Mouse (Mus musculus) embryonic facial prominence, embryonic 14.5 days (tissue): Measurements from ENCODE around the gene C730034F03Rik. TPM values are rescaled to one million over a fixed set of nuclear protein-coding genes. Genes with fewer than 3 reads are reported as not detected.

Source experiments
- ATAC-seq: fragments of 200-750 bp; cut with Nextera tagmentation; 2 replicates; pipeline ENCODE4 v1.8.0; 2017; ENCODE audit warnings: low read depth, moderate number of reproducible peaks, moderate TSS enrichment
- DNase-seq: peaks from one replicate; pipeline ENCODE4 v3.0.0-alpha.2; 2015; ENCODE audit warnings: low spot score
- H3K27ac ChIP-seq: fragments of 300-500 bp; sonication (generic); replicated peaks from 2 replicates; pipeline ENCODE4 v1.5.1; 2014; ENCODE audit warnings: low read depth, mild to moderate bottlenecking, low read length, moderate library complexity
- H3K27me3 ChIP-seq: fragments of 300-500 bp; sonication (generic); replicated peaks from 2 replicates; pipeline ENCODE4 v1.6.1; 2014; ENCODE audit warnings: low read length; ENCODE audit not compliant: control insufficient read depth, insufficient read depth
- H3K36me3 ChIP-seq: fragments of 300-500 bp; sonication (generic); 2 replicates; pipeline ENCODE4 v1.6.1; 2014; ENCODE audit warnings: low read length, mixed read lengths; ENCODE audit not compliant: control insufficient read depth, insufficient read depth
- H3K4me1 ChIP-seq: fragments of 300-500 bp; sonication (generic); 2 replicates; pipeline ENCODE4 v1.6.1; 2014; ENCODE audit warnings: antibody characterized with exemption, low read length; ENCODE audit not compliant: control insufficient read depth, insufficient read depth
- H3K4me2 ChIP-seq: fragments of 300-500 bp; sonication (generic); 2 replicates; pipeline ENCODE4 v1.6.1; 2014; ENCODE audit warnings: low read depth, mild to moderate bottlenecking, low read length, moderate library complexity, mixed read lengths
- H3K4me3 ChIP-seq: fragments of 300-500 bp; sonication (generic); 2 replicates; pipeline ENCODE4 v1.5.1; 2014; ENCODE audit warnings: low read depth, mild to moderate bottlenecking, low read length
- H3K9ac ChIP-seq: fragments of 300-500 bp; sonication (generic); 2 replicates; pipeline ENCODE4 v1.6.1; 2014; ENCODE audit warnings: low read depth, mild to moderate bottlenecking, low read length, moderate library complexity, mixed read lengths
- H3K9me3 ChIP-seq: fragments of 300-500 bp; sonication (generic); 2 replicates; pipeline ENCODE4 v1.6.1; 2016; ENCODE audit warnings: low read length; ENCODE audit not compliant: control insufficient read depth
- WGBS: fragments of 180-500 bp; shearing (Covaris S2); extraction: QIAGEN DNeasy Blood & Tissue Kit; methylation state at CpG from one replicate; pipeline ENCODE4 v1.1.7; 2014; 5-methylcytosine and 5-hydroxymethylcytosine counted together
- polyA plus RNA-seq: library from polyadenylated mRNA; unstranded; fragments of >200 nt; fragmentation: Nextera tagmentation; extraction: Ambion mirVana; gene quantifications from 2 replicates; pipeline ENCODE4 v1.2.1, GENCODE M21; 2014

C730034F03Rik gene
- polyA plus RNA-seq, 1 experiment from 2014 or later, result 1.1 TPM

- Histone ChIP-seq H3K27ac (no peak overlapping the region), H3K4me1 (no peaks in the 10 kb centered on the region), H3K9ac (no peak overlapping the region), H3K36me3 (no peaks in the 10 kb centered on the region), H3K4me2 (no peak overlapping the region), H3K9me3 (no peaks in the 10 kb centered on the region), H3K27me3 (no peaks in the 10 kb centered on the region), H3K4me3 (no peak overlapping the region)
- DNase-seq, result peak; percentile 19
- WGBS, result 35% methylated on average over 8 of the region's 8 CpGs
- no peak for ATAC-seq
Measured at GRCm38 (mm10) chr15:89442486-89443070, 13.2 kb downstream of the C730034F03Rik start.

DNA sequence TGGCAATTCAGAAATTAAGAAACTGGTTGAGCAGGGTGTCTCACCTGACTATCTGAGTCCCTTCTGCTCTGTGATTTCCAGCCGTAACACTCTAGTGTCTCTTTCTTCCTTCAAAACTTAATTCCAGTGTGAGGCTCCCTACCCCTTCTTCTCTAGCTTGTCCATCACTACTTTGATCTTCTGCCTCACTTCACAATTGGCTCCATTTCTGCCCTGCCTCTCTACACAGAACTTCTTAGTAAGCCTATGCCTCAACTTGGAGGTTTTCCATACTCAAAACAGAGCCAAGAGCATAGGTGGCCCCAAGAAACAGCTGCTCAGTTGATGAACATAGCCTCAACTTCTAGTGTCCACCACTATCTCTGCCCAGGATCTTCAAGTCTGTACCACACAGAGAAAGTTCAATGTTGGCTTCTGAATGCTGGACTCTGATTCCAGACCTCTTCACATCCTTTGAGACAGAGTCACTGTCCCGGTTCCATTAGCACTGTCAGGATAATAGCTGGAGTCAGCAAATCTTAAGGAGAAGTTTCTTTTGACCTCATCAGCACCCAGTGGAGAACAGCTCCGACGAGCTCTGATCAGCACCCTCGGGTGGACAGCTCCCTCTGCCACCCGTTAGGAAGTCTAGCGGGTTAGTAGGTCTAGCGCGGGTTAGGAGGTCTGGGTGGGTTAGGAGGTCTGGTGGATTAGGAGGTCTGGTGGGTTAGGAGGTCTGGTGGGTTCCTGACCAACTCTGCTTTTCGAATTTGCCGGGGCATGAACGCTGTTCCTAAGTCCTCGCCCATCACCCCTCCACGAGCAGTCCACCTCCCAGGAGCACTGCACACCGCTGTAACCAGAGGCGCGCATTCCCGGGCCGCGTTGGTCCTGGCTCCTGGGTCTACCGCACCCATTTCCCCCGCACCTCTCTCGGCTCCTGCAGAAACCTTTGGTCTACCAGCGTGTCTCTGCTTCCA, 23.8 kb downstream of the C730034F03Rik start:
- H3K27ac ChIP-seq, result no peak overlapping the region
- H3K4me2 ChIP-seq, result peak overlapping the region; percentile 70
- H3K9me3 ChIP-seq, result no peaks in the 10 kb centered on the region
- H3K4me1 ChIP-seq, result peaks cover 6% of the 10 kb centered on the region; the same call in 1 of the 2 replicates
- peak; percentile 74 for ATAC-seq
- H3K27me3 ChIP-seq, result peaks cover 16% of the 10 kb centered on the region; the same call in 1 of the 2 replicates
- DNase-seq, result peak; percentile 77
- WGBS, result 5% methylated on average over 24 of the region's 24 CpGs
- no peaks in the 10 kb centered on the region for H3K36me3 ChIP-seq
- H3K4me3 ChIP-seq, result peak overlapping the region; percentile 41
- H3K9ac ChIP-seq, result no peak overlapping the region

DNA sequence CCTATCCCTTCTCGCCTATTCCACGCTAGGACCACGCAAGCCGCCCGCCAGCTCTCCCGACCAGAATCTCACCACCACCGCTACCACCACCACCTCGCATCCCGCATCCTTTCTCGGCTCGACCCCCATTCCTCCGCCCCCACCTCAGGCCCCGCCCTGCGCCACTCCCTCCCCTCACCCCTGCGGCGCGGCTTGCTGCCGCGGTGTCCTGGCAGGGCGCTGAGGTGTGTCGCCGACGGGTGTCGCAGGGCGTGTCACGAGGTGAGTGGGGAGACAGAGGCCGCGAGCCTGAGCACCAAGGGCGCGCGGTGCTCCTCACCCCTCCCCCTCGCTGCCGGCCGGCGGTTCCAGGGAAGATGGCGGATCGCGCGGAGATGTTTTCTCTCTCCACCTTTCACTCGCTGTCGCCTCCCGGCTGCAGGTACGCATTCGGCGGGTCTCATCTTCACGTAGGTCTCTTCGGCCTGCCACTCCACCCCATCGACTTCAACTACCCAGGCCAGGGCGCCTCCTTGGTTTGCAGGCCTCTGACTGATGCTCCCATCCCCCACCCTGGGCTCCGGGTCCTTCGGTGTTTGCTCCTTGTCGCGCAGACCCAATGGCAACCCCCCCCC, 24.6 kb downstream of the C730034F03Rik start, which contains the start of gene Mapk8ip2:
Mapk8ip2 (plus strand) TSS at position 49 of the 614 bp plus-strand sequence.
- Histone ChIP-seq H3K4me1 (peaks cover 6% of the 10 kb centered on the region; the same call in 1 of the 2 replicates), H3K4me2 (peak within 1 kb of the TSS; percentile 70), H3K4me3 (peak within 1 kb of the TSS; percentile 41), H3K27ac (no peak within 1 kb of the TSS), H3K9me3 (no peaks in the 10 kb centered on the region), H3K36me3 (no peaks in the 10 kb centered on the region), H3K27me3 (peaks cover 16% of the 10 kb centered on the region; the same call in 1 of the 2 replicates), H3K9ac (peak within 1 kb of the TSS; percentile 49; the same call in 1 of the 2 replicates)
- ATAC-seq (peak; percentile 71), DNase-seq (peak; percentile 16)
- WGBS, result 1% methylated on average over 28 of the region's 53 CpGs

GRCm38 (mm10) chr15:89454857-89455256, 25.5 kb downstream of the C730034F03Rik start:
- no peaks in the 10 kb centered on the region for H3K36me3 ChIP-seq
- peak overlapping the region; percentile 70 for H3K4me2 ChIP-seq
- H3K4me1 ChIP-seq, result peaks cover 6% of the 10 kb centered on the region; the same call in 1 of the 2 replicates
- peaks cover 16% of the 10 kb centered on the region; the same call in 1 of the 2 replicates for H3K27me3 ChIP-seq
- no peak overlapping the region for H3K9ac ChIP-seq
- DNase-seq (no peak), ATAC-seq (no peak)
- peak overlapping the region; percentile 41; the same call in 1 of the 2 replicates for H3K4me3 ChIP-seq
- no peak overlapping the region for H3K27ac ChIP-seq
- H3K9me3 ChIP-seq, result no peaks in the 10 kb centered on the region
- 26% methylated on average over 4 of the region's 6 CpGs for WGBS

- WGBS, result 69% methylated on average over 6 of the region's 6 CpGs
- Histone ChIP-seq H3K4me1 (peaks cover 6% of the 10 kb centered on the region; the same call in 1 of the 2 replicates), H3K4me2 (no peak overlapping the region), H3K27ac (no peak overlapping the region), H3K9ac (no peak overlapping the region), H3K9me3 (no peaks in the 10 kb centered on the region), H3K4me3 (no peak overlapping the region), H3K36me3 (no peaks in the 10 kb centered on the region), H3K27me3 (peaks cover 16% of the 10 kb centered on the region; the same call in 1 of the 2 replicates)
- ATAC-seq (no peak), DNase-seq (no peak)
Measured at GRCm38 (mm10) chr15:89455642-89456041, 26.3 kb downstream of the C730034F03Rik start.

- no peak for DNase-seq
- H3K27ac ChIP-seq, result no peak overlapping the region
- H3K4me1 ChIP-seq, result peaks cover 3% of the 10 kb centered on the region; the same call in 1 of the 2 replicates
- no peak overlapping the region for H3K9ac ChIP-seq
- no peaks in the 10 kb centered on the region for H3K36me3 ChIP-seq
- H3K4me3 ChIP-seq, result no peak overlapping the region
- peaks cover 10% of the 10 kb centered on the region; the same call in 1 of the 2 replicates for H3K27me3 ChIP-seq
- ATAC-seq, result no peak
- WGBS, result 88% methylated on average over 15 of the region's 15 CpGs
- H3K4me2 ChIP-seq, result no peak overlapping the region
- H3K9me3 ChIP-seq, result no peaks in the 10 kb centered on the region
Measured at GRCm38 (mm10) chr15:89458942-89459341, 29.6 kb downstream of the C730034F03Rik start.

GRCm38 (mm10) chr15:89459821-89460220, 30.4 kb downstream of the C730034F03Rik start:
- Histone ChIP-seq H3K9me3 (no peaks in the 10 kb centered on the region), H3K4me2 (no peak overlapping the region), H3K9ac (no peak overlapping the region), H3K27me3 (0 out of 2 replicates have a peak, but pooled peaks cover 2% of the 10 kb centered on the region), H3K27ac (no peak overlapping the region), H3K4me3 (no peak overlapping the region), H3K4me1 (no peaks in the 10 kb centered on the region), H3K36me3 (no peaks in the 10 kb centered on the region)
- DNase-seq (no peak), ATAC-seq (no peak)
- 82% methylated on average over 7 of the region's 7 CpGs for WGBS

- no peaks in the 10 kb centered on the region for H3K4me1 ChIP-seq
- H3K27ac ChIP-seq, result no peak overlapping the region
- DNase-seq (no peak), ATAC-seq (no peak)
- H3K4me2 ChIP-seq, result no peak overlapping the region
- H3K36me3 ChIP-seq, result no peaks in the 10 kb centered on the region
- no peak overlapping the region for H3K4me3 ChIP-seq
- H3K9me3 ChIP-seq, result no peaks in the 10 kb centered on the region
- 69% methylated on average over 9 of the region's 10 CpGs for WGBS
- H3K9ac ChIP-seq, result no peak overlapping the region
- no peaks in the 10 kb centered on the region for H3K27me3 ChIP-seq
Measured at GRCm38 (mm10) chr15:89460298-89460697, 30.9 kb downstream of the C730034F03Rik start.
